Mouse (Mus musculus) layer of hippocampus, postnatal 14 days (tissue): ENCODE data around the gene Dcpp2. TPM values are rescaled to one million over a fixed set of nuclear protein-coding genes. Genes with fewer than 3 reads are reported as not detected.
"Not testable (repeated sequence)": the region's sequence is repeated elsewhere in the genome, so short reads cannot be mapped to it uniquely, and the experiment has no call there.

ENCODE experiments used
- DNase-seq, 2 experiments: peaks; one replicate each; pipeline ENCODE4 v3.0.0; 2021 to 2022; ENCODE audit warnings: low spot score in 2 of 2, mixed read lengths in 1 of 2
- long read RNA-seq, 2 experiments: library from polyadenylated mRNA; stranded (forward); transcript quantifications; one replicate each; pipeline ENCODE4 v2.0.0; 2021
- total RNA-seq, 2 experiments: library from RNA; stranded (reverse); gene quantifications; 2 replicates each; pipeline ENCODE4 v1.2.3; 2021

Gene Dcpp2
- total RNA-seq: not detected
- long read RNA-seq, experiment 1: 0 reads
- long read RNA-seq, experiment 2: 0 reads

GRCm38 (mm10) chr17:23880576-23880975 is at the start of gene Dcpp2, which contains the start of gene Dcpp1:
TSS of gene Dcpp2 (plus strand) at chr17:23880880.
TSS of gene Dcpp1 (plus strand) at chr17:23880876.
- DNase-seq: not testable (repeated sequence)

- DNase-seq: no peak
These were observed 49.5 kb upstream of the Dcpp2 start for GRCm38 (mm10) chr17:23831201-23831600.

GRCm38 (mm10) chr17:23836006-23836575 is 44.6 kb upstream of the Dcpp2 start, which contains the start of gene Prss33:
TSS of gene Prss33 (minus strand) at chr17:23836056.
- DNase-seq: no peak

- DNase-seq: peak in 1 of 2 experiments; percentile 66
These were observed 39.5 kb upstream of the Dcpp2 start for GRCm38 (mm10) chr17:23841145-23841544.

- no peak for DNase-seq
These were observed 37.4 kb upstream of the Dcpp2 start for GRCm38 (mm10) chr17:23843141-23843811.

- no peak for DNase-seq
These were observed 36.8 kb upstream of the Dcpp2 start, which contains the start of the genes Prss32 and Prss41 for GRCm38 (mm10) chr17:23843812-23844273. TSS of gene Prss32 (plus strand) at chr17:23843855. TSS of gene Prss41 (minus strand) at chr17:23844172.

- no peak for DNase-seq
These were observed 30.7 kb upstream of the Dcpp2 start for GRCm38 (mm10) chr17:23850028-23850427.

GRCm38 (mm10) chr17:23850853-23851749 is 29.6 kb upstream of the Dcpp2 start:
- peak; percentile 56 to 67 for DNase-seq

- peak in 1 of 2 experiments; percentile 36 for DNase-seq
These were observed 27.4 kb upstream of the Dcpp2 start for GRCm38 (mm10) chr17:23853292-23853691.

- DNase-seq: no peak
These were observed 26.4 kb upstream of the Dcpp2 start for GRCm38 (mm10) chr17:23854229-23854765.

GRCm38 (mm10) chr17:23857193-23857592 is 23.5 kb upstream of the Dcpp2 start:
- no peak for DNase-seq

GRCm38 (mm10) chr17:23857913-23858312 is 22.8 kb upstream of the Dcpp2 start:
- no peak for DNase-seq

GRCm38 (mm10) chr17:23862926-23863325 is 17.8 kb upstream of the Dcpp2 start:
- no peak for DNase-seq

- no peak for DNase-seq
These were observed 12.9 kb upstream of the Dcpp2 start, which contains the start of gene Prss21 for GRCm38 (mm10) chr17:23867756-23868155. TSS of gene Prss21 (plus strand) at chr17:23868056.

GRCm38 (mm10) chr17:23868513-23868912 is 12.2 kb upstream of the Dcpp2 start:
- DNase-seq: no peak

- DNase-seq: peak in 1 of 2 experiments; percentile 25
These were observed 6.5 kb upstream of the Dcpp2 start for GRCm38 (mm10) chr17:23873884-23874856.

GRCm38 (mm10) chr17:23876741-23877140 is 3.9 kb upstream of the Dcpp2 start:
- peak; percentile 20 to 54 for DNase-seq

- peak; percentile 18 to 22 for DNase-seq
These were observed 3.5 kb upstream of the Dcpp2 start for GRCm38 (mm10) chr17:23877166-23877565.

GRCm38 (mm10) chr17:23917158-23917557 is 36.5 kb downstream of the Dcpp2 start, which contains the start of gene Dcpp3:
TSS of gene Dcpp3 (plus strand) at chr17:23917458.
- DNase-seq: not testable (repeated sequence)
